Mouse (Mus musculus) limb, embryonic 12.5 days (tissue): ENCODE results near the gene Zdhhc15. TPM values are rescaled to one million over a fixed set of nuclear protein-coding genes. Genes with fewer than 3 reads are reported as not detected.

Experiments used
- ATAC-seq: fragments of 200-750 bp; cut with Nextera tagmentation; 2 replicates; pipeline ENCODE4 v1.8.0; 2017; ENCODE audit warnings: low read depth, moderate TSS enrichment; ENCODE audit not compliant: insufficient number of reproducible peaks, insufficient read depth, low FRiP score, low TSS enrichment
- H3K27ac ChIP-seq: fragments of 300-500 bp; sonication (generic); 2 replicates; pipeline ENCODE4 v1.5.1; 2016; ENCODE audit warnings: mild to moderate bottlenecking, moderate library complexity
- H3K27me3 ChIP-seq: fragments of 300-500 bp; sonication (generic); 2 replicates; pipeline ENCODE4 v1.6.1; 2016; ENCODE audit warnings: mild to moderate bottlenecking, moderate library complexity
- H3K36me3 ChIP-seq: fragments of 300-500 bp; sonication (generic); 2 replicates; pipeline ENCODE4 v1.6.1; 2016; ENCODE audit warnings: mild to moderate bottlenecking, moderate library complexity
- H3K4me1 ChIP-seq: fragments of 300-500 bp; sonication (generic); replicated peaks from 2 replicates; pipeline ENCODE4 v1.6.1; 2016
- H3K4me2 ChIP-seq: fragments of 300-500 bp; sonication (generic); 2 replicates; pipeline ENCODE4 v1.6.1; 2016; ENCODE audit warnings: mild to moderate bottlenecking, moderate library complexity
- H3K4me3 ChIP-seq: fragments of 300-500 bp; sonication (generic); replicated peaks from 2 replicates; pipeline ENCODE4 v1.5.1; 2016; ENCODE audit warnings: mild to moderate bottlenecking
- H3K9ac ChIP-seq: fragments of 300-500 bp; sonication (generic); replicated peaks from 2 replicates; pipeline ENCODE4 v1.6.1; 2016; ENCODE audit warnings: mild to moderate bottlenecking, moderate library complexity
- H3K9me3 ChIP-seq: fragments of 300-500 bp; sonication (generic); 2 replicates; pipeline ENCODE4 v1.6.1; 2016; ENCODE audit warnings: mild to moderate bottlenecking, moderate library complexity
- WGBS: fragments of 180-500 bp; shearing (Covaris S2); methylation state at CpG from one replicate; pipeline ENCODE4 v1.1.7; 2016; 5-methylcytosine and 5-hydroxymethylcytosine counted together
- polyA plus RNA-seq: library from polyadenylated mRNA; unstranded; fragments of >200 nt; fragmentation: Nextera tagmentation; extraction: Ambion mirVana; gene quantifications from 2 replicates; pipeline ENCODE4 v1.2.1, GENCODE M21; 2016

The Zdhhc15 gene
- polyA plus RNA-seq, 1 experiment from 2014 or later = 14.6 TPM

- no peaks in the 10 kb centered on the region for H3K9me3 ChIP-seq
- H3K4me3 ChIP-seq = no peak overlapping the region
- no peak overlapping the region for H3K27ac ChIP-seq
- ATAC-seq = no peak
- no peak overlapping the region for H3K9ac ChIP-seq
- H3K36me3 ChIP-seq = no peaks in the 10 kb centered on the region
- no peaks in the 10 kb centered on the region for H3K4me1 ChIP-seq
- 82% methylated on average over 4 of the region's 4 CpGs for WGBS
- peaks cover 15% of the 10 kb centered on the region; the same call in 1 of the 2 replicates for H3K27me3 ChIP-seq
- no peak overlapping the region for H3K4me2 ChIP-seq
Measured at GRCm38 (mm10) chrX:104543919-104544595, 126.8 kb downstream of the Zdhhc15 start.

- Histone ChIP-seq H3K9me3 (no peaks in the 10 kb centered on the region), H3K27me3 (peaks cover 12% of the 10 kb centered on the region), H3K4me3 (no peak overlapping the region), H3K9ac (no peak overlapping the region), H3K27ac (no peak overlapping the region), H3K36me3 (no peaks in the 10 kb centered on the region), H3K4me1 (no peaks in the 10 kb centered on the region), H3K4me2 (no peak overlapping the region)
- 93% methylated on average over 4 of the region's 4 CpGs for WGBS
- ATAC-seq = no peak
Measured at GRCm38 (mm10) chrX:104542635-104543034, 128.2 kb downstream of the Zdhhc15 start.

GRCm38 (mm10) chrX:104501765-104502164 is 169.1 kb downstream of the Zdhhc15 start:
- Histone ChIP-seq H3K4me3 (no peak overlapping the region), H3K4me1 (no peaks in the 10 kb centered on the region), H3K9me3 (no peaks in the 10 kb centered on the region), H3K36me3 (no peaks in the 10 kb centered on the region), H3K27ac (no peak overlapping the region), H3K9ac (no peak overlapping the region), H3K4me2 (no peak overlapping the region), H3K27me3 (peaks cover 15% of the 10 kb centered on the region)
- 85% methylated on average over 5 of the region's 5 CpGs for WGBS
- ATAC-seq = no peak

GRCm38 (mm10) chrX:104489626-104490355 is 181.1 kb downstream of the Zdhhc15 start:
- Histone ChIP-seq H3K9me3 (no peaks in the 10 kb centered on the region), H3K9ac (no peak overlapping the region), H3K4me1 (no peaks in the 10 kb centered on the region; the same call in 1 of the 2 replicates), H3K36me3 (no peaks in the 10 kb centered on the region), H3K4me2 (no peak overlapping the region), H3K27me3 (peaks cover 8% of the 10 kb centered on the region), H3K4me3 (no peak overlapping the region), H3K27ac (no peak overlapping the region)
- ATAC-seq = no peak
- 40% methylated on average over 4 of the region's 4 CpGs for WGBS

- Histone ChIP-seq H3K4me2 (no peak overlapping the region), H3K4me1 (no peaks in the 10 kb centered on the region; the same call in 1 of the 2 replicates), H3K27ac (no peak overlapping the region), H3K9me3 (no peaks in the 10 kb centered on the region), H3K27me3 (peaks cover 12% of the 10 kb centered on the region), H3K4me3 (no peak overlapping the region), H3K36me3 (no peaks in the 10 kb centered on the region), H3K9ac (no peak overlapping the region)
- 68% methylated on average over 4 of the region's 4 CpGs for WGBS
- ATAC-seq = no peak
Measured at GRCm38 (mm10) chrX:104488870-104489467, 181.9 kb downstream of the Zdhhc15 start.

GRCm38 (mm10) chrX:104488036-104488435 is 182.8 kb downstream of the Zdhhc15 start:
- no peak overlapping the region for H3K4me3 ChIP-seq
- H3K9me3 ChIP-seq = no peaks in the 10 kb centered on the region
- peaks cover 18% of the 10 kb centered on the region for H3K27me3 ChIP-seq
- no peak overlapping the region for H3K4me2 ChIP-seq
- no peaks in the 10 kb centered on the region for H3K36me3 ChIP-seq
- no peak overlapping the region for H3K9ac ChIP-seq
- 64% methylated on average over 3 of the region's 3 CpGs for WGBS
- no peak overlapping the region for H3K27ac ChIP-seq
- no peak for ATAC-seq
- H3K4me1 ChIP-seq = no peaks in the 10 kb centered on the region; the same call in 1 of the 2 replicates

Other genes with a start within 250 kb of the Zdhhc15 start
- 1.0 and 1.1 TPM in 2 replicates for gene Uprt, start 188.2 kb downstream of the Zdhhc15 start, polyA plus RNA-seq
- 8.5 and 8.7 TPM in 2 replicates for gene Magee2, start 186.2 kb upstream of the Zdhhc15 start, polyA plus RNA-seq